Mouse (Mus musculus) E14TG2a.4 (cell line): ENCODE measurements around the gene Actn1.

ENCODE experiments used
- H3K27me3 ChIP-seq: 2 replicates; pipeline ENCODE4 v1.6.1; 2014; ENCODE audit warnings: low read length, control low read depth; ENCODE audit not compliant: insufficient read depth
- H3K36me3 ChIP-seq: 2 replicates; pipeline ENCODE4 v1.6.1; 2014; ENCODE audit warnings: low read length, control low read depth; ENCODE audit not compliant: insufficient read depth
- H3K4me1 ChIP-seq: replicated peaks from 2 replicates; pipeline ENCODE4 v1.6.1; 2014; ENCODE audit warnings: low read depth, low read length, control low read depth
- H3K4me3 ChIP-seq: replicated peaks from 2 replicates; pipeline ENCODE4 v1.5.1; 2014; ENCODE audit warnings: mild to moderate bottlenecking, low read length
- H3K9me3 ChIP-seq: 2 replicates; pipeline ENCODE4 v1.6.1; 2014; ENCODE audit warnings: low read length, control low read depth
- CTCF ChIP-seq: conservative IDR thresholded peaks from 2 replicates; pipeline ENCODE4 v1.5.1; 2014; ENCODE audit warnings: low read length
- NANOG ChIP-seq: IDR thresholded peaks from 2 replicates; pipeline ENCODE4 v1.6.1; 2014; ENCODE audit warnings: borderline replicate concordance, low read length, mixed read lengths
- POU5F1 ChIP-seq: IDR thresholded peaks from 2 replicates; pipeline ENCODE4 v1.6.1; 2014; ENCODE audit warnings: low read length, borderline replicate concordance

The Actn1 gene

GRCm38 (mm10) chr12:80121438-80121837, 138.7 kb downstream of the Actn1 start:
- TF ChIP-seq POU5F1 (no peak), CTCF (no peak), NANOG (no peak)
- peaks cover 53% of the 10 kb centered on the region for H3K36me3 ChIP-seq
- peaks cover 55% of the 10 kb centered on the region for H3K27me3 ChIP-seq
- no peaks in the 10 kb centered on the region for H3K9me3 ChIP-seq
- peaks cover 75% of the 10 kb centered on the region for H3K4me1 ChIP-seq
- no peak overlapping the region for H3K4me3 ChIP-seq

- Histone ChIP-seq H3K4me1 (peaks cover 69% of the 10 kb centered on the region), H3K36me3 (peaks cover 37% of the 10 kb centered on the region), H3K27me3 (peaks cover 59% of the 10 kb centered on the region), H3K9me3 (no peaks in the 10 kb centered on the region), H3K4me3 (no peak overlapping the region)
- TF ChIP-seq POU5F1 (no peak), CTCF (no peak), NANOG (no peak)
Measured at GRCm38 (mm10) chr12:80118588-80118987, 141.6 kb downstream of the Actn1 start.
